Mouse (Mus musculus): ENCODE data around the gene Hs2st1.

Hs2st1 gene

GRCm38 (mm10) chr3:144589189-144589890 lies 19.4 kb upstream of the Hs2st1 start:
- intact Hi-C loops (cut with DNase I): no loop called here

GRCm38 (mm10) chr3:144586731-144587130 lies 16.8 kb upstream of the Hs2st1 start:
- intact Hi-C loops (cut with DNase I): no loop called here

GRCm38 (mm10) chr3:144584789-144585553 lies 15.0 kb upstream of the Hs2st1 start:
- intact Hi-C loops (cut with DNase I): no loop called here

GRCm38 (mm10) chr3:144583789-144584188 lies 13.8 kb upstream of the Hs2st1 start:
- intact Hi-C loops (cut with DNase I): no loop called here

- intact Hi-C loops (cut with DNase I): no loop called here
Measured at GRCm38 (mm10) chr3:144582306-144582705, 12.3 kb upstream of the Hs2st1 start.

- intact Hi-C loops (cut with DNase I): no loop called here
Measured at GRCm38 (mm10) chr3:144581842-144582241, 11.9 kb upstream of the Hs2st1 start.

GRCm38 (mm10) chr3:144580281-144580680 lies 10.3 kb upstream of the Hs2st1 start:
- intact Hi-C loops (cut with DNase I): no loop called here

- intact Hi-C loops (cut with DNase I): no loop called here
Measured at GRCm38 (mm10) chr3:144579796-144580195, 9.8 kb upstream of the Hs2st1 start.

- intact Hi-C loops (cut with DNase I): no loop called here
Measured at GRCm38 (mm10) chr3:144578921-144579320, 8.9 kb upstream of the Hs2st1 start.

- intact Hi-C loops (cut with DNase I): no loop called here
Measured at GRCm38 (mm10) chr3:144577366-144578340, 7.7 kb upstream of the Hs2st1 start.

- intact Hi-C loops (cut with DNase I): loop anchor here (5.0 kb wide), 1 partner anchor 38 kb away; no protein-coding TSS in a partner anchor
Measured at GRCm38 (mm10) chr3:144574256-144574655, 4.3 kb upstream of the Hs2st1 start.

GRCm38 (mm10) chr3:144570816-144571487 lies 971 bp upstream of the Hs2st1 start:
- intact Hi-C loops (cut with DNase I): loop anchor here (5.0 kb wide), 1 partner anchor 41 kb away; no protein-coding TSS in a partner anchor

- intact Hi-C loops (cut with DNase I): no loop called here
Measured at GRCm38 (mm10) chr3:144569401-144569971, 495 bp downstream of the Hs2st1 start.

GRCm38 (mm10) chr3:144568861-144569361 lies 1.1 kb downstream of the Hs2st1 start:
- intact Hi-C loops (cut with DNase I): no loop called here

- intact Hi-C loops (cut with DNase I): no loop called here
Measured at GRCm38 (mm10) chr3:144565212-144565611, 4.8 kb downstream of the Hs2st1 start.

- intact Hi-C loops (cut with DNase I): no loop called here
Measured at GRCm38 (mm10) chr3:144563916-144564315, 6.1 kb downstream of the Hs2st1 start.

- intact Hi-C loops (cut with DNase I): no loop called here
Measured at GRCm38 (mm10) chr3:144561511-144562250, 8.3 kb downstream of the Hs2st1 start.

GRCm38 (mm10) chr3:144558274-144558673 lies 11.7 kb downstream of the Hs2st1 start:
- intact Hi-C loops (cut with DNase I): no loop called here

- intact Hi-C loops (cut with DNase I): no loop called here
Measured at GRCm38 (mm10) chr3:144556625-144557324, 13.2 kb downstream of the Hs2st1 start.

Measured in adrenal gland (tissue).